Mouse (Mus musculus) kidney, postnatal 10 days (tissue): ENCODE measurements at regions not wholly inside any gene's neighbourhood (a gene's known extent, or its start where the extent isn't known, plus 50 kb on each side); places are given as distances from the start of the nearest gene placed in this dataset.

Source experiments
- DNase-seq: peaks from one replicate; pipeline ENCODE4 v3.0.0; 2021; ENCODE audit warnings: mixed read lengths

DNA sequence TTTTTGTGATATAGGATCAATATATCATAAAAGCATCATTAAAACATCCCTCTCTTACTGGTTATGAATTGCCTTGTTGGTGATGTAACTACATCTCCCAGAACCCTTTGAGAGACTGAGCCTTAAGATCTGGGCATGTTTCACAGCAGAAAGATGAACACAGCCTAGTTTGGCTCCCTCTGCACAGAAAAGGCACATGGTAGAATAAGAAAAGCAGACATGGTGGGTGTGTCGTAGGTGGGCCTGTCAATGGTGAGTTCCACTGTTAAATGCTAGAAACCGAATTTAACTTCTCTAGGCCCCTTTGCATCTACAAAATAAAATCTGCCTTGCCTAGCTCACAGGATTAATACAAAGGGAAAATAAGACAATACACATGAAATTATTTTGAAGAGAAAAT is 343.3 kb upstream of the Smarca2 start:
- DNase-seq = no peak

DNA sequence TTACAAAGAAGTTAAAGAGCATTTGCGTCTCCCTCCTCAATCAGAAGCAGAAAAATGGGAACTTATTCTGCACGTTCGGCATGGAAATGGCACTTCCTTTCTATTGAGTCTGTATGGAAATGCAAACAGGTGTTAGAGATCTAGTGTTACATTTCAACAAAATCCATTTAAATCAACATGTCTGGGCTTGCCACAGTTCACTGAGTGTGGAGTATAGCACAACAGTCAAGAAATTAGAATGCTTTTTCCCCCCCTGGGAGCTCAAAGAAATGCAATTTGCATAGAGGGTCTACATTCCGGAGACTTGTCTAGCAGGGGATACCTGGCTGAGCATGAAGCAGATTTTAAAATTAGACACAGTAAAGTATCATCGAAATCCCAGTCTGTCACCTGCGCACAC is 308.5 kb upstream of the Smarca2 start:
- no peak for DNase-seq

DNA sequence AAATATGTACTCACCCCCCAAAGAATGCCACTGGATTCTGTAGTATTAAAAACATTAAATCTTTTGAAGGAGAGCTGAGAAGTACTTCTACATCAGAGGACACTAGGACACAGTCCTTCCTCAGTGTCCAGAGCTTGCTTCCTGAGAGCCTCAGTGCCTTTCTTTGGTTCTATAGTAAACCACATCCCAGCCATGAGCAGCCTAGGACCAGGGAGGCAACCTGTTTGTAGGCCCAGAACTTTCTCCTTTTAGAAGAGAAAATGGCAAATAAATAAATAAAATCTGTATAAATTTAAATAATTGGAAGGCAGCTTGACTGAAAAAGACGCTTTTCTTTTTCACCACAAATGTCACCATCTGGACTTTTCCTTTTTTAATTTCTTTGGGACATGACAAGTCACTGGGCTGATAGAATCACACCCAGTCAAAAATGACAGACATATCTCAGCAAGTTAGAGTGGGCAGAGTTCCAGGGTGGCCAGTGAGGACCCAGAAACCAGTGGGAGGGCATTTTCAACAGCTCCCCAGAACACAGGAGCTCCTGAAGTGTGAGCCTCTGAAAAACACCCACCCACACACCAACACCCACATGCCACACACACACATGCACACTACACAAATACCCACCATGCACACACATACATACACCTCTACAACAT is 296.2 kb upstream of the Smarca2 start:
- DNase-seq = no peak

DNA sequence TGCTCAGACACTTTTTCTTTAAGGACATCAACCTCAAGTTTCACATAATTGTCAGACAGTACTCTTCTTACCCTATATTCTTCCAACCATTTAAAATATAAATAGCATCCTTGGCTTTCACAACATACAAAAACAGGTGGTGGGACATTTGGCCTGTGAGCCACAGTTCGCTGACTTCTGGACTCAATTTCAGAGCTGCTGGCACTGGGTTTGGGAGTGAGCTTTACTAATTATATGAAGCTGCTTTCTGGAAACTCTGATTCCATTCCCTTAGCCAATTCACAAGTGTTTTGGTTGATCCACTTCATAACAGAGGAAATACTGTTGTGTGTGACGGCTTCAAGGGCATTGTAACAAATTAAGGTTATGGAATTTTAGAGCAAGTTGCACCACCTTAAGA is 285.9 kb upstream of the Smarca2 start:
- DNase-seq = no peak

DNA sequence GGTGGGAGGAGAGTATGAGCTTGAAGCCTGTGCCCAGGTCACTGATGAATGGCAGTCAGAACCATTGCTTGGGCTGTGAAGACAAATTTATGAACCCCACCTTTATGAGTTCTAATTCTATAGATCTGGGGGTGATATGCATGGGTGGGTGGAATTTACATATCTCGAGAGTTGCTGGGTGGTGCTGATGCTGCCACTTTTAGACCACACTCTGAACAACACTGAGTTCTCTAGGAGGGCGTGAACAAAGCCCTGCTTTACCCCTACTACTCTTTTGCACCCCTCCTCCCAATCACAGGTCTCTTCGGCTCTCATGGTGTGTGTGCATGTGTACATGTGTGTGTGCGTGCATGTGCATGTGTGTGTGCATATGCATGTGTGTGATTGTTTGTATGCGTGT is 281.2 kb upstream of the Smarca2 start:
- no peak for DNase-seq

DNA sequence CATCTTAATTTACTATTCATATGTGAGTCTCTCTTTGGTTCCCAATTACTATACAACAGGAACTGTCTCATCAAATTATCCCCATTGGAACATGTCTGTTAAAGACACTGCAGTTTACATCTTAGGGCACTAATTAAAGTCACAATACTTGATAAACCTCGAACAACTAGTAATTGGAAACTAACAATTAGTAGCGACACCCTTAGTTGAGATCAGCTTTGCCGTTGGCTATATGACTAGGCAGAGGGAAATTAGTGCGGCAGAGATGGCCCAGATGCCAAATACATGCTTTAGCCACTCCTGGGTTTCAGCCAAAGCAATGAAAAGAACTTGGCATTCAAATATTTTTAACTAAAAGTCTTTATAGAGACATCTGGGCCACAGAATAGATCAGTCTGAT is 265.7 kb upstream of the Smarca2 start:
- DNase-seq = no peak

DNA sequence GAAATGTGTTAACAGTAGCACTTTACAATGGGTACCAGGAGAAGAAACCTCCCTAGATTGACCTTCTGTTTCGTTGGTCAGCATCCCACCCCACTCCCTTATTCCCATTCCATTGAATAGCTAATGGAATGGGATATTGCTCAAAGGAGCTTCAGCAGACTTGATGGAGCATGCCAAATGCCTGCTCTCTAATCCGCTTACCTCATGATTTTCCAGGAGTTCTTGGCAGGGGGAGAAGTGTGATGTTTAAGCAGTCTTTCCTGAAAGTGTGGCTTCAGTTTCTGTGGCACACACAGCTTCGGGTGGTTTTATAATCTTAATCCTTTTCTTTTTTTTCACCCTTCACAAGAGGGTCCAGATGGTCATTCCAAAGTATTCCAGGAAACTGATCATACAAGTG is 264.7 kb upstream of the Smarca2 start:
- DNase-seq = no peak

DNA sequence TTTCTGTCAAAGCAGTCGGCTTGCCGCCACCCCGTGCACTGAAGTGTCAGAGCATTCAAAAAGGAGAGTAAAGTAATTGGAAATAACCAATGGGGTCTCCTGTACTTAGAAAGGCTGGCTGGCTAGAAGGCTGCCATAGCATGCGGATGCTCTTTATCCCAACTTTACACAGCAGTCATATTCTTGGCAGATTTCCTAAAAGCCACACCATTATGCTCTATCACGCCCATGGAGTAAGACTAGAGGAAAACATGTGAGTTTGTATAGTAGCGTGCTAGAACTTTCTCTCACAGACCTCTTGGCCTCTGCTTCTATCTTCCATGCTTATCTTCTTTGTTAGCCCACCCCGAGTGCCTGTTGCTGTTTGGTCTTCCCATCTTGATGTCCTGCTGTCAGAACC is 249.8 kb upstream of the Smarca2 start:
- no peak for DNase-seq

DNA sequence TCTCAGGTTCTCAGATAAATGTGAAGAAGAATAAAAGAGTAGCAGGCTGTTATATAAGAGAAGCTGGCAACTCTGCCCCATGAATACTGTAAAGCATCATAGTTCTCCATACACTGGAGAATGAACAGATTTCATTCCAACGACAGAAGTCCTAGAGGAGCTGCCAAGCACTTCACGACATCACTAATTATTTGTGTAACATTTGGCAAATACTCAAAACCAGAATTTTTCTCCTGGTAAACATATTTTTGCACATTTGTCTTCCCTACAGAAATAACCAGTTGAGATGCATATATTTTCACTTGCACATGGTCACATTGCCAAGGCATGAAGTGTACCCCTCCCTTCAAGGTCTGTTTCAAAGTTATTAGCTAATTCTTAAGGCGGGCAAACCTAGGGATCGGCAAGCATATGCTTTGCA is 220.9 kb upstream of the Smarca2 start:
- no peak for DNase-seq

DNA sequence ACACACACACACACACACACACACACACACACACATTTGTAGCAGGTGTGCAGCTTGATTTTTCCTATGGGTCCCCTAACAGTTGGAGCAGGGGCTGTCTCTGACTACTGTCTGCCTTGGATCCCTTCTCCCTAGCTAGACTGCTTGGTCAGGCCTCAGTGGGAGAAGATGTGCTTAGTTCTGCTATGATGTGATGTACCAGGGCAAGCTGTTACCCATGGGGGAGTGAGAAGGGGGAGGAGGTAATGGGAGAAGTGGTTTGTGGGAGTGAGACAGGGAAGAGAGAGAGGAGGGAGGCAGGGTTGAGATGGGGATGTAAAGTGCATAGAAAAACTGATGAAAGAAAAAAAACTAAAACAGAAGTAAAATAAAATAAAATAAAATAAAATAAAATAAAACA is 218.8 kb upstream of the Smarca2 start:
- DNase-seq = no peak

DNA sequence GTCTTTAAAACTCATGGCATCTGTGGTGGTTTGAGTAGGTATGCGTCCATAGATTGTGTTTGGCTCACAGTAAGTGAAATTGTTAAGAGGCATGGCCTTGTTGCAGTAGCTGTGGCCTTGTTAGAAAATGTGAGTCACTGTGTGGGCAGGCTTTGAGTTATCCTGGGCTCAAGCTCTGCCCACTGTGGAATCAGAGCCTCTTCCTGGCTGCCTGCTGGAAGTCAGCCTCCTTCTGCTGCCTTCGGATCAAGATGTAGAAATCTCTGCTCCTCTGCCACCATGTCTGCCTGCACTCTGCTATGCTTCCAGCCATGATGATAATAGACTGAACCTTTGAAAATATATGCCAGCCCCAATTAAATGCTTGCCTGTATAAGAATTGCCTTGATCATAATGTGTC is 192.2 kb upstream of the Smarca2 start:
- DNase-seq = no peak

DNA sequence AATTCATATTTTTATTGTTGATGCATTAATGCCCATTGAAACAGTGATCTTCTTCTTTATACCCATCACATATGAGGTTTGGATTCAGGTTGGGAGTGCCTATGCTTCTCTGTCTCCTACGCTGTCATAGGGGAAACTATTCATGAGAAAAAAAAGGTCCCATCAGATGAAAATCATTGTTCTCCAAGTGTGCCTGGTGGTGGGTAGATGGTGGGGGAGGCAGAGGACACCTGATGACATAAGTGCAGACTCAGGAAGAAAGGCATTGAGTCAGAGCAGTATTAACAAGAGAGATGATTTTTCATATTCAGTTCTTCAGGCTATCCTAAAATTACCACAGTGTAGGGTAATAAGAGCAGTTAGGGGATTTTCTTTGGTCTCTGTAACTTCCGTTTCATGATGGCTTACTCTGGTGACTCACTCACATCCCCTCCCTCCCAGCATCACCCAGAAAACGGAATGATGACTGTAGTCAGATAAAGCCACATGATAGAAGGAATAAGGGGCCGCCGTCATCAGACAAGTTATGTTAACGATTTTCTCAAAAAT is 190.3 kb upstream of the Smarca2 start:
- DNase-seq = no peak

DNA sequence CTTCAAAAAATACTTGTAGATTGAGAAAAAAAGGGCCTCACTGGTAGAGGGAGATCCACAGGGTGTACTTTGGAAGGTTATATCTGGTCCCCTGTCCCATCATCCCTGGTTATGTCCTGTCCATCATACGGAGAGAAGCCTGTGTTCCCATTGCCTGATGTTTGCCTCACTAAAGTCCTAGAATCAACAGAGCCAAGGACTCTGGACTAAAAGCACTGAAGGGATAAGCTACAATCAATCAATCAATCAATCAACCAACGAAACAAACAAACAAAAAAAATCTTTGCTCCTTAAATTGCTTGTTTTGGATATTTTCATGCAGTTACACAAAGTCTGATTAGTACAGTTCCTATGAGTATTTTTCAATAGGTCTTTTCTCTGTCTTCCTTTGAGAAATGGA is 185.1 kb upstream of the Smarca2 start:
- no peak for DNase-seq

DNA sequence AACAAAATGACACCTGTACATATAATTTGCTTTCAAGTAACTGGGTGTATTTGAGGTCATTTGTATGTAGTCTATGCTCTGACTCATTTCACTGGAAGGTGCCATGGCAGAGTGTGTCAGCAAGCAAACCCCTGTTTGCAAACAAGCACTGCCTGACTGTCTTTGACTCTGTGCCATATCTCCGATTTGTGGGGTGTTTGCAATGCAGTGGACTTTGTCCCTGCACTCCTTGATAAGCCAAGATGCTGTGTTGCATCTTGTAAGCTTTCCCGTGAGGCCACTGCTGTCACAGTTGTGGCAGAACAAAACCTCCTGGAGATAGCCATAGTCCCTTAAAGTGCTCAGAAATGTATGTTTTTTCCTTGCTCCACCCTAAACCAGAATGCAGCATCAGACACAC is 165.7 kb upstream of the Smarca2 start:
- no peak for DNase-seq

DNA sequence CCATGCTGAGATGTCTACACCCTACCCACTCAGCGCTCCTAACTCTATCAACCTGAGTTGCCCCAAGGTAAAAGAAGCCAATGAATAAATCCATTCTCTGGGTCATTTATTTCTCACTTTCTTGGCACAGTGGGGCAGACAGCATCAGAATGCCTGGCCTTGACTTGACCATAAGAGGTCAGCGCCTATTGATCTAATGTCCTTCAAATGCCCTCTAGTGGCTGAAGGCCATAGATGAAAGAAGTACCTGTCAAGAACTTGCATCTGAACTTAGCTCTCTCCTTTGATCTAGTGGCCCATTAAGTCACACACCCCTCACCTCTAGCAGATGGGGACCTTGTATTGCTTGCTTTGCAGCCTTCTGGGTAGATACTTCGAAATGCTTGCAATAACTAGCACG is 159.5 kb upstream of the Smarca2 start:
- DNase-seq = no peak

DNA sequence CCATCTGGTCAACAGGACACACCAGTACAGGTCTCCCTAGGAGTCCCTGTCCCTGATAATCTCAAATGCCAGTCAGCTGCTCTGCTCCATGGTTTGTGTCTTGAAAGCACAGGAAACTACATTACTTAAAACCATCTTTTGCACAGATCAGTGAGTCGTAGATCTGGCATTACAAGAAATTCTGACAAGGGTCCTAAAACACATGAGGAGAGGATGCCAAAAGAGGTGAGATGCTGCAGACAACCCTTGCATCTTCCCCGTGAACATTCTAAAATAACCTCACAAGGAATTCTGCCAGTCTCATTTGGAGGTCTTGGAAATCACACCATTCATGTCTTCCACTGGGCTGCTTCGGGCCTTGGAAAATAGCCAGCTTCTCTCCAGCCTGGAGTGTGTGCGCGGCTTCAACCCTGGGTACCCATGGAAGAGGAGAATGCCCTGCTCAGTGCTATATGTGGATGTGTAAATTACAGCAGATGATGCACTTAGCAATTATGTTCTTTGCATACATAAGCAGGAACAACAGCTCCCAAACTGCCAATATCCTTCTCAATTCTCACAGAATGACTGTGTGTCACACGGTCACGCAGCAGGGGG is 157.3 kb upstream of the Smarca2 start:
- no peak for DNase-seq

DNA sequence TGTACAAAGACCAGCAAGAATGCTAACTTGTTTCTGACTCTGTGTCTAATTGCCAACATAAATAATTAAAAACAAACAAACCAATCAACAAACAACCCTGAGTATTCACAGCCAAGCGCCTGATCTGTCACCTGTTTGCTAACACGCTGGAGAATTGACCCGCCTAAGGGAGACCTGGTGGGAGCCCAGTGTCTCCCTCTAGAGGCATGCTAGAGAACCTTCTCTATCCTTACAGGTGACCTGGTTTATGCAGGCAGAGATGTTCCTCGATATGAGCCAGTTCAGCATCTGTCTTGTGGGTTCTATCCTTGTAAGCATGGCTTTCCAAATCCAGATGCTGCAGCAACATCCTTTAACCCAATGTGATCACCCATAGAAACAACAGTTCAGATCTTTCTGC is 143.1 kb upstream of the Smarca2 start:
- no peak for DNase-seq

DNA sequence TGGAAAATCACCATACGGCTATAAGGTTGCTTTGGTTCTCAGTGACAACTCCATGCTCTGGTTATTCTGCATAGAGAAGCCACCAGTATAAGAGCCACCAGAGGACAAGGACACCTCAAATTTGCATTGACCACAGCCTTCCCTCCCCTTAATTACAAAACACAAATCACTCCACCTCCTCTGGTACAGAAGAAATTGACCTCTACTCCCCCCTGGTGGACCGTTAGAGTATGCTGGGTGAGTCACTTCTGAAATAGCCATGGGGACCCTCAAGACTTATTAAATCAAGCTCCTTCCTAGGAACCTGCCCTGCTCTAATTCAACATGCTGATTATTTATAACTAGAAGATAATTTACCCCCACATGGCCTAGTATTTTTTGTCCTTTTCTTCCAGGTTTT is 139.6 kb upstream of the Smarca2 start:
- peak; percentile 26 for DNase-seq

DNA sequence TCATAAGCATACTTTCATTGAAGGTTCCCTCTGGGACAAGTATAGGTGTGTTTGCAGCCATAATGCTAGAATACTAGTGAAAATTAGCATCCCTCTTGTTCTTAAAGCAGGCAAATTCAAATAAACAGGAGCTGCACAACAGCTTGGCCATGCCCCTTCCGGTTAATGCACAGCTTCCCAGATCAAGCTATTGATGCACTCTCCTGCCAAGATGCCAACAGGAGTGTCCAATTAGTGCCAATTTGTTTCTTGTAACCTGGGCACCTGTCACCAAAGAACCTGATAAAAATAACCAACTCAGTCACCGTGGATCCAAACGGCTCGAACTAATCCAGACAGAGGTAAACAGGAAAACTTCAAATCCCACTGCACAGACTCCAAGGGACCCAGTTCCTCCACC is 138.6 kb upstream of the Smarca2 start:
- DNase-seq = no peak

DNA sequence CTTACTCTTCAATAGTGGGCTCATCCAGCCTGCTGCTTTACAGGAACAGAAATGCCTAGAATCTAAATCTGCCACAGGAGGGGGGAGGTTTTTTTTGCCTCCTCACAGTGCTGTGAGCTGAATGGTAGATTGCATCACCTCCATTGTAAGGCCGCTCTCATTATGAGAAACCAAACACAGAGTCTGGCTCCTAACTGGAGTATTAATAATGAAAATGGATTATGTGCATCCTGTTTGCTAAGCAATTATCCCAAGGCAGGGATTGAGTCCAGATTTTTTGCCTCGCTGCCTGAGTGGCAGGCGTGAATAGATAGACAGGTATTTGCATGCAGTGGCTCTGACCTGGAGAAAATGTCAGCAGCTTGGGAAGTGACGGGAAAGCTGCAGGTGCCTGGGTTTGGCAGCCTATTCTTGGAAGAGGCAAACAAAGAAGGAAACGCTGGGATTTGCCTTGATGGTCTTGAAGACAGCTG is 137.6 kb upstream of the Smarca2 start:
- no peak for DNase-seq

DNA sequence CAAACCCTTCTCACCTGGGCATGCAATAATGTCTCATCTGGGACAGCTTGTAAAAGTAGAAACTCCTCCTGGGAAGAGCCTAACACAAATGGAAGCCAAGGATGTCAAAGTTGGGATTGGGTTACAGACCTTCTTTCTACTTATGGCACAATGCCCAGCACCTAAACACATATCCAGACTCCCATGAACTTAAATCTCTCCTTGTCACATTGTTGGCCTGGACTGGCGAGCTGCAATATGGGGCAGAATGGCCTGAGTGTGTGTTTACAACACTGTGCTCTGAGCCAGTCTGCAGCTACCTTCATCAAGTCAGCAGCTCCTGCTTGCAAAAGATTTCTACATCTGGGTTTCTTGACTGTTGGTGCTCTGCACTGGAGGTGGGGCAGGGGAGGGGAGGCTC is 132.2 kb upstream of the Smarca2 start:
- no peak for DNase-seq

DNA sequence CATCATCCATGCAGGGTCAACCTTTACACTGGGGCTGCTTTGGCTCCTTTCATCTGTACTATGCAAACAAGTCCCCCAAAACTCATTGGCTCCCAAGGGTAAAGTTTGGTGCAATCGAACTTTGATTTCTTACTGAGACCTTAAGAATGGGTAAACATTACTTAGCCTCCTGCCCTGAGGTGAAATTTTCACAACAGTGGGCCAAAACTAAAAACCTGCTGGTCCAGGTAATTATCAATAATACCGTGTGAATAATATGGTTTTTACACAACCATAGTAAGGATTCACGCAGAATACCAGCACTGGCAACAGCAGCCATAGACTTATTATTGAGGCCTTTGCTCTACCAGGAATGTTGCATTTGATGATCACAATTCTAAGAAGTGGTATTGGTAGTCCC is 131.6 kb upstream of the Smarca2 start:
- DNase-seq = no peak

DNA sequence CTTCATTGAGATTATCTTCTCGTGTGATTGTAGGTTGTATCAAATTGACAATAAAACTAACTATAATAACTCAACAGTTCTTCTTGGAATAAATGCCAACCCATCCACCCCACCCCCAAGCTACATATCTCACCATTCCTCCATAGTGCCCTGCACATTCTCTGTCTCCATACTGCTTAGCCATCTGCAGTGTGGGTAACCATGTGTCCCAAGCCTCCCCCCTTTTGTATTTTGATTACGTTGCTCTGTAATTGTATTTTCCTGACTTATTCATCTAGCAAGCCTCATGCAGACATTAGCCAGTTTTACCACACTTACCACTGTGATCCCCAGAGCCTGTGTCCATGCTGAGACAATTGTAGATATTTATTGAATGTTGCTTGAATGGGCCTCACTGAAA is 129.7 kb upstream of the Smarca2 start:
- no peak for DNase-seq

DNA sequence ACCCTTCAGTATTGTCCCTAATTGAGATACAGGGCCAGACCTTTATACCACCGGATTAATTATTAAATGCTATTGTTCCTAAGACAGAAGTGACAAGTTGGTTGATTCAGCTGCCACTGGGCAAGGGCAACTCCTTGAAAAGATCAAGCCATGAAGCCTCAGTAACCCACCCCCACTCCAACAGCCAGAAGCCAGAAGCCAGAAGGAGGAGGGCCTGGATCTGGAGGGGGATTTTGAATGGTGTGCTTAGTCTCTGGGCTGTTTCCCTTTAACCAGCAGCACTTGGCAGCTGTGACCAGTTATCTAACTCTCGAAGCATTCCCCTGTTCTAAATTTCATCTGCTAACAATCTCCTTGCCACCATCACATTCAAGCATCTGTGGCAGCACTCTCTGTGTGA is 129.1 kb upstream of the Smarca2 start:
- DNase-seq = no peak
